Mouse (Mus musculus): ENCODE measurements at regions not wholly inside any gene's neighbourhood (a gene's known extent, or its start where the extent isn't known, plus 50 kb on each side); places are given as distances from the start of the nearest gene placed in this dataset.

GRCm38 (mm10) chr10:67672281-67672680, 123.5 kb upstream of the Ado start:
- intact Hi-C loops (cut with DNase I), result no loop called here

GRCm38 (mm10) chr10:67669066-67669465, 120.3 kb upstream of the Ado start:
- intact Hi-C loops (cut with DNase I), result no loop called here

- intact Hi-C loops (cut with DNase I), result no loop called here
Measured at GRCm38 (mm10) chr10:67663028-67663427, 114.3 kb upstream of the Ado start.

- intact Hi-C loops (cut with DNase I), result no loop called here
Measured at GRCm38 (mm10) chr10:67661666-67662065, 112.9 kb upstream of the Ado start.

GRCm38 (mm10) chr10:67658005-67658545, 109.3 kb upstream of the Ado start:
- intact Hi-C loops (cut with DNase I), result no loop called here

- intact Hi-C loops (cut with DNase I), result no loop called here
Measured at GRCm38 (mm10) chr10:67657305-67657704, 108.5 kb upstream of the Ado start.

- intact Hi-C loops (cut with DNase I), result no loop called here
Measured at GRCm38 (mm10) chr10:67654518-67654917, 105.8 kb upstream of the Ado start.

GRCm38 (mm10) chr10:67652300-67652699, 103.5 kb upstream of the Ado start:
- intact Hi-C loops (cut with DNase I), result no loop called here

- intact Hi-C loops (cut with DNase I), result no loop called here
Measured at GRCm38 (mm10) chr10:67651386-67651785, 102.6 kb upstream of the Ado start.

GRCm38 (mm10) chr10:67647777-67648727, 99.3 kb upstream of the Ado start:
- intact Hi-C loops (cut with DNase I), result no loop called here

- intact Hi-C loops (cut with DNase I), result no loop called here
Measured at GRCm38 (mm10) chr10:67646659-67647559, 98.2 kb upstream of the Ado start.

GRCm38 (mm10) chr10:67645821-67646220, 97.1 kb upstream of the Ado start:
- intact Hi-C loops (cut with DNase I), result no loop called here

GRCm38 (mm10) chr10:67644280-67644679, 95.5 kb upstream of the Ado start:
- intact Hi-C loops (cut with DNase I), result no loop called here

- intact Hi-C loops (cut with DNase I), result no loop called here
Measured at GRCm38 (mm10) chr10:67643685-67644084, 94.9 kb upstream of the Ado start.

GRCm38 (mm10) chr10:67637339-67637738, 88.6 kb upstream of the Ado start:
- intact Hi-C loops (cut with DNase I), result no loop called here

GRCm38 (mm10) chr10:67636569-67636968, 87.8 kb upstream of the Ado start:
- intact Hi-C loops (cut with DNase I), result no loop called here

- intact Hi-C loops (cut with DNase I), result no loop called here
Measured at GRCm38 (mm10) chr10:67634795-67635194, 86.0 kb upstream of the Ado start.

GRCm38 (mm10) chr10:67633063-67633462, 84.3 kb upstream of the Ado start:
- intact Hi-C loops (cut with DNase I), result no loop called here

- intact Hi-C loops (cut with DNase I), result no loop called here
Measured at GRCm38 (mm10) chr10:67623338-67623737, 74.6 kb upstream of the Ado start.

GRCm38 (mm10) chr10:67620018-67620417, 71.3 kb upstream of the Ado start:
- intact Hi-C loops (cut with DNase I), result no loop called here

GRCm38 (mm10) chr10:67618112-67618511, 69.4 kb upstream of the Ado start:
- intact Hi-C loops (cut with DNase I), result no loop called here

- intact Hi-C loops (cut with DNase I), result no loop called here
Measured at GRCm38 (mm10) chr10:67615016-67615415, 66.3 kb upstream of the Ado start.

Data from adrenal gland (tissue).